Mouse (Mus musculus): ENCODE measurements around the gene Cldn19. TPM values are rescaled to one million over a fixed set of nuclear protein-coding genes. Genes with fewer than 3 reads are reported as not detected.

The Cldn19 gene
- polyA plus RNA-seq, 1 experiment from 2014 or later, result 0.05 TPM

GRCm38 (mm10) chr4:119284861-119285260 lies 29.6 kb downstream of the Cldn19 start:
- peaks cover 50% of the 10 kb centered on the region for H3K36me3 ChIP-seq
- no peak for ATAC-seq (ENCODE audit: insufficient number of reproducible peaks, low FRiP score, low TSS enrichment, low read depth)
- no peak overlapping the region for H3K4me3 ChIP-seq (replicated peaks)
- WGBS, result 76% methylated on average over 1 of the region's 1 CpGs
- no peaks in the 10 kb centered on the region for H3K9me3 ChIP-seq (replicated peaks)
- no peaks in the 10 kb centered on the region for H3K4me1 ChIP-seq
- H3K27ac ChIP-seq (replicated peaks), result no peak overlapping the region
- no peak overlapping the region for H3K4me2 ChIP-seq (replicated peaks)
- no peak overlapping the region for H3K9ac ChIP-seq
- no peaks in the 10 kb centered on the region for H3K27me3 ChIP-seq

- H3K4me2 ChIP-seq (replicated peaks), result no peak overlapping the region
- H3K27me3 ChIP-seq, result no peaks in the 10 kb centered on the region
- no peak overlapping the region for H3K4me3 ChIP-seq (replicated peaks)
- no peak overlapping the region for H3K9ac ChIP-seq
- 73% methylated on average over 2 of the region's 2 CpGs for WGBS
- H3K36me3 ChIP-seq, result peaks cover 45% of the 10 kb centered on the region
- ATAC-seq (ENCODE audit: insufficient number of reproducible peaks, low FRiP score, low TSS enrichment, low read depth), result no peak
- no peak overlapping the region for H3K27ac ChIP-seq (replicated peaks)
- H3K9me3 ChIP-seq (replicated peaks), result no peaks in the 10 kb centered on the region
- no peaks in the 10 kb centered on the region; the same call in 1 of the 2 replicates for H3K4me1 ChIP-seq
Observed at GRCm38 (mm10) chr4:119285336-119285735, 30.1 kb downstream of the Cldn19 start.

GRCm38 (mm10) chr4:119291921-119292320 lies 36.7 kb downstream of the Cldn19 start:
- H3K4me1 ChIP-seq, result peaks cover 19% of the 10 kb centered on the region
- H3K9me3 ChIP-seq (replicated peaks), result no peaks in the 10 kb centered on the region
- 75% methylated on average over 1 of the region's 1 CpGs for WGBS
- H3K9ac ChIP-seq, result no peak overlapping the region
- no peak overlapping the region for H3K27ac ChIP-seq (replicated peaks)
- peak overlapping the region; percentile 68 for H3K4me3 ChIP-seq (replicated peaks)
- no peaks in the 10 kb centered on the region for H3K27me3 ChIP-seq
- peak overlapping the region; percentile 82 for H3K4me2 ChIP-seq (replicated peaks)
- peaks cover 4% of the 10 kb centered on the region; the same call in 1 of the 2 replicates for H3K36me3 ChIP-seq
- ATAC-seq (ENCODE audit: insufficient number of reproducible peaks, low FRiP score, low TSS enrichment, low read depth), result no peak

- no peak for ATAC-seq (ENCODE audit: insufficient number of reproducible peaks, low FRiP score, low TSS enrichment, low read depth)
Observed at GRCm38 (mm10) chr4:119292771-119293573, 37.8 kb downstream of the Cldn19 start.

GRCm38 (mm10) chr4:119293574-119294258 lies 38.5 kb downstream of the Cldn19 start:
- Histone ChIP-seq H3K27ac (replicated peaks) (peak overlapping the region; percentile 78), H3K4me2 (replicated peaks) (peak overlapping the region; percentile 82), H3K9ac (peak overlapping the region; percentile 74), H3K4me1 (peaks cover 19% of the 10 kb centered on the region), H3K9me3 (replicated peaks) (no peaks in the 10 kb centered on the region), H3K4me3 (replicated peaks) (peak overlapping the region; percentile 68), H3K27me3 (no peaks in the 10 kb centered on the region), H3K36me3 (peaks cover 4% of the 10 kb centered on the region; the same call in 1 of the 2 replicates)
- WGBS, result under 1% methylated on average over 45 of the region's 80 CpGs
- ATAC-seq (ENCODE audit: insufficient number of reproducible peaks, low FRiP score, low TSS enrichment, low read depth), result peak; percentile 9; the same call in 1 of the 2 replicates

More at GRCm38 (mm10) chr4:119292771-119293573, 37.8 kb downstream of the Cldn19 start:
- Histone ChIP-seq H3K36me3 (peaks cover 4% of the 10 kb centered on the region; the same call in 1 of the 2 replicates), H3K4me2 (replicated peaks) (peak overlapping the region; percentile 82), H3K9ac (peak overlapping the region; percentile 74), H3K9me3 (replicated peaks) (no peaks in the 10 kb centered on the region), H3K4me3 (replicated peaks) (peak overlapping the region; percentile 68), H3K4me1 (peaks cover 19% of the 10 kb centered on the region), H3K27me3 (no peaks in the 10 kb centered on the region), H3K27ac (replicated peaks) (peak overlapping the region; percentile 78)
- under 1% methylated on average over 24 of the region's 24 CpGs for WGBS

GRCm38 (mm10) chr4:119294415-119295133 lies 39.4 kb downstream of the Cldn19 start, which contains the start of gene Ybx1:
TSS of gene Ybx1 (minus strand) at chr4:119294604.
- H3K9ac ChIP-seq, result peak within 1 kb of the TSS; percentile 85
- H3K4me3 ChIP-seq (replicated peaks), result peak within 1 kb of the TSS; percentile 68
- WGBS, result under 1% methylated on average over 61 of the region's 61 CpGs

GRCm38 (mm10) chr4:119295134-119295453 lies 39.9 kb downstream of the Cldn19 start:
- H3K9me3 ChIP-seq (replicated peaks), result no peaks in the 10 kb centered on the region
- peaks cover 19% of the 10 kb centered on the region for H3K4me1 ChIP-seq
- peak overlapping the region; percentile 68 for H3K4me3 ChIP-seq (replicated peaks)
- peak overlapping the region; percentile 85 for H3K9ac ChIP-seq
- H3K36me3 ChIP-seq, result peaks cover 4% of the 10 kb centered on the region; the same call in 1 of the 2 replicates
- ATAC-seq (ENCODE audit: insufficient number of reproducible peaks, low FRiP score, low TSS enrichment, low read depth), result no peak
- H3K27ac ChIP-seq (replicated peaks), result peak overlapping the region; percentile 96
- H3K4me2 ChIP-seq (replicated peaks), result peak overlapping the region; percentile 82
- H3K27me3 ChIP-seq, result no peaks in the 10 kb centered on the region
- WGBS, result 6% methylated on average over 6 of the region's 6 CpGs

More at GRCm38 (mm10) chr4:119294415-119295133, 39.4 kb downstream of the Cldn19 start, which contains the start of gene Ybx1:
- peak within 1 kb of the TSS; percentile 82 for H3K4me2 ChIP-seq (replicated peaks)
- peaks cover 19% of the 10 kb centered on the region for H3K4me1 ChIP-seq
- no peaks in the 10 kb centered on the region for H3K9me3 ChIP-seq (replicated peaks)
- H3K27ac ChIP-seq (replicated peaks), result peak within 1 kb of the TSS; percentile 96
- ATAC-seq (ENCODE audit: insufficient number of reproducible peaks, low FRiP score, low TSS enrichment, low read depth), result peak; percentile 99
- H3K36me3 ChIP-seq, result peaks cover 4% of the 10 kb centered on the region; the same call in 1 of the 2 replicates
- H3K27me3 ChIP-seq, result no peaks in the 10 kb centered on the region

GRCm38 (mm10) chr4:119297361-119297760 lies 42.1 kb downstream of the Cldn19 start:
- H3K27me3 ChIP-seq, result no peaks in the 10 kb centered on the region
- H3K4me1 ChIP-seq, result peaks cover 12% of the 10 kb centered on the region
- H3K9ac ChIP-seq, result no peak overlapping the region
- H3K27ac ChIP-seq (replicated peaks), result no peak overlapping the region
- no peak for ATAC-seq (ENCODE audit: insufficient number of reproducible peaks, low FRiP score, low TSS enrichment, low read depth)
- no peak overlapping the region for H3K4me3 ChIP-seq (replicated peaks)
- no peaks in the 10 kb centered on the region for H3K36me3 ChIP-seq
- WGBS, result 66% methylated on average over 2 of the region's 2 CpGs
- no peak overlapping the region for H3K4me2 ChIP-seq (replicated peaks)
- no peaks in the 10 kb centered on the region for H3K9me3 ChIP-seq (replicated peaks)

GRCm38 (mm10) chr4:119300761-119301160 lies 45.5 kb downstream of the Cldn19 start:
- WGBS, result 91% methylated on average over 3 of the region's 3 CpGs
- no peak overlapping the region for H3K4me2 ChIP-seq (replicated peaks)
- no peak overlapping the region for H3K4me3 ChIP-seq (replicated peaks)
- no peaks in the 10 kb centered on the region for H3K4me1 ChIP-seq
- H3K9ac ChIP-seq, result no peak overlapping the region
- H3K27ac ChIP-seq (replicated peaks), result no peak overlapping the region
- ATAC-seq (ENCODE audit: insufficient number of reproducible peaks, low FRiP score, low TSS enrichment, low read depth), result no peak
- no peaks in the 10 kb centered on the region for H3K9me3 ChIP-seq (replicated peaks)
- H3K27me3 ChIP-seq, result no peaks in the 10 kb centered on the region
- no peaks in the 10 kb centered on the region for H3K36me3 ChIP-seq

- no peaks in the 10 kb centered on the region for H3K27me3 ChIP-seq
- H3K4me3 ChIP-seq (replicated peaks), result no peak overlapping the region
- no peaks in the 10 kb centered on the region for H3K9me3 ChIP-seq (replicated peaks)
- H3K4me1 ChIP-seq, result no peaks in the 10 kb centered on the region
- no peak overlapping the region for H3K4me2 ChIP-seq (replicated peaks)
- 82% methylated on average over 3 of the region's 3 CpGs for WGBS
- ATAC-seq (ENCODE audit: insufficient number of reproducible peaks, low FRiP score, low TSS enrichment, low read depth), result no peak
- H3K9ac ChIP-seq, result no peak overlapping the region
- 0 out of 2 replicates have a peak, but pooled peaks cover under 1% of the 10 kb centered on the region for H3K36me3 ChIP-seq
- H3K27ac ChIP-seq (replicated peaks), result no peak overlapping the region
Observed at GRCm38 (mm10) chr4:119301777-119302176, 46.6 kb downstream of the Cldn19 start.

GRCm38 (mm10) chr4:119303291-119303690 lies 48.1 kb downstream of the Cldn19 start:
- no peak for ATAC-seq (ENCODE audit: insufficient number of reproducible peaks, low FRiP score, low TSS enrichment, low read depth)
- Histone ChIP-seq H3K4me2 (replicated peaks) (no peak overlapping the region), H3K4me1 (no peaks in the 10 kb centered on the region), H3K36me3 (0 out of 2 replicates have a peak, but pooled peaks cover 12% of the 10 kb centered on the region), H3K27ac (replicated peaks) (no peak overlapping the region), H3K9ac (no peak overlapping the region), H3K27me3 (no peaks in the 10 kb centered on the region), H3K4me3 (replicated peaks) (no peak overlapping the region), H3K9me3 (replicated peaks) (no peaks in the 10 kb centered on the region)
- 93% methylated on average over 8 of the region's 8 CpGs for WGBS
